Mouse (Mus musculus) olfactory bulb, adult 2 months (tissue): ENCODE results near the gene Rorb. TPM values are rescaled to one million over a fixed set of nuclear protein-coding genes. Genes with fewer than 3 reads are reported as not detected.

Source experiments
- H3K27ac ChIP-seq: fragments of 200-500 bp; 2 replicates; pipeline ENCODE4 v1.5.1; 2012; ENCODE audit warnings: low read depth, low read length; ENCODE audit not compliant: insufficient read depth
- H3K4me1 ChIP-seq: fragments of 200-500 bp; 2 replicates; pipeline ENCODE4 v1.6.1; 2012; ENCODE audit warnings: low read length; ENCODE audit not compliant: control insufficient read depth, insufficient read depth
- H3K4me3 ChIP-seq: fragments of 200-500 bp; 2 replicates; pipeline ENCODE4 v1.5.1; 2012; ENCODE audit warnings: mild to moderate bottlenecking, low read depth, low read length, moderate library complexity; ENCODE audit not compliant: insufficient read depth
- CTCF ChIP-seq: fragments of 200-500 bp; IDR thresholded peaks from 2 replicates; pipeline ENCODE4 v1.5.1; 2012; ENCODE audit warnings: low read depth, mild to moderate bottlenecking, low read length, moderate library complexity; ENCODE audit not compliant: insufficient read depth
- POLR2A ChIP-seq: fragments of 200-500 bp; IDR thresholded peaks from 2 replicates; pipeline ENCODE4 v1.6.1; 2012; ENCODE audit warnings: mild to moderate bottlenecking, low read depth, low read length, moderate library complexity; ENCODE audit not compliant: insufficient read depth
- WGBS: fragments of 180-500 bp; shearing (Covaris S2); methylation state at CpG from one replicate; pipeline ENCODE4 v1.1.7; 2018; 5-methylcytosine and 5-hydroxymethylcytosine counted together
- polyA plus RNA-seq: library from polyadenylated mRNA; stranded (reverse); fragments of >200 nt; gene quantifications from 2 replicates; pipeline ENCODE4 v1.2.4, GENCODE M21; 2012; ENCODE audit warnings: low replicate concordance; ENCODE audit not compliant: missing spikeins, insufficient read depth, insufficient read length

Rorb gene
- polyA plus RNA-seq, 1 experiment, result not detected

DNA sequence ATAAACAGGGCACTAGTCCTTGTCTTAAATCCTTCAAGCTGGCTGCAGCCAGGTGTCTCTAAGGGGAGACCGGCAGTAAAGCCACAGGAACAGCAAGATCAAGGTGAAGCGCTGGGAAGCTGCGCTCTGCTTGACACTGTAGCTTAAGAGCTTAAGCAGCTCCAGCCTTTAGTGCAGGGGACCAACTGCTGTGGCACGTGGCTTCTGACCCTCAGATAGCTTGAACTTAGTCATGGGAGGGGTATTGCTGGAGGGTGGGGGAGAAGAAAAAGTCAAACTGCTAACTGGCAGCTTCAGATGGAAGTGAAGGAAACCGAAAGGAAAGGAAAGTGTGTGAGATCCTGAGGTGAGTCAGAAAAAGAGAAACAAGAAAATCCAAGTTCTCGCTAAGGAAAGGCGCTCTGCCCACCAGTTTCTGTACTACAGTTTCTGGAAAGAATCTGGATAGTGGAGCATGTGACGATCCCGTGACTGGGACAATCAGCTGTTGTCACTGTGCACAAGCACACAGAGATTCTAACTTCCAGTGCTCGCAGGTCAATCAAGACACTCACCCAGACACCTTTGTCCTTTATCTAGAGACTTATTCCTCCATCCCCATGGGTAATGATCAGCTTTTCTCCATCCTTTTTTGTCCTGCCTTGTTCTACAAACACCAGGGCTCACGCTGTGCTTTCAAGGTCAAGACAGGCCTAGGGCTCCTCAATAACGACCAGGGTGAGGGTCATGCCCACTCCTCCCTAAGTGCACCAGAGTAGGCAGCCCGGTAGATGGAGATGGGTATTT, 2.2 kb downstream of the Rorb start:
- no peak overlapping the region for H3K4me3 ChIP-seq
- H3K4me1 ChIP-seq, result peaks cover 8% of the 10 kb centered on the region; the same call in 1 of the 2 replicates
- no peak overlapping the region for H3K27ac ChIP-seq
- WGBS, result 51% methylated on average over 13 of the region's 13 CpGs
- TF ChIP-seq POLR2A, result no peak
- no peak for TF ChIP-seq CTCF

DNA sequence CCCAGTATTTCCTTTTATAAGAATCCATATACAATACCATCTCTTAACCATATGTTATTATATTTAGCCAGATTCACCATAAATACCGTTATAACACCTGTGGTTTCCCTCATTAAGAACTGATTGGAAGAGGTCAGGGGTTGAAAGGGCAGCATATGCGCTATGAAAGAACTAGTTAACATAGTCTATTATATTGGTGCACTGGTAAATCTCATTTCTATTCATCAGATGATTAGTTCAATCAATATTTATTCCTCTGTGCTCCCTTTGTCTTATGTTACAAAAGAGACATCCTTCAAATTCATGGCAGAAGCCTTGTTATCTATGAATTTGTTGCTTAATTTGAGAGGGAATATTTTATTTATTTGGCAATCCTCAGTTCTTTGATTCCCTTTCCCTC, 6.4 kb downstream of the Rorb start:
- no peak overlapping the region for H3K27ac ChIP-seq
- H3K4me1 ChIP-seq, result peaks cover 2% of the 10 kb centered on the region; the same call in 1 of the 2 replicates
- WGBS, result 90% methylated on average over 2 of the region's 2 CpGs
- TF ChIP-seq POLR2A (no peak), CTCF (no peak)
- H3K4me3 ChIP-seq, result no peak overlapping the region

DNA sequence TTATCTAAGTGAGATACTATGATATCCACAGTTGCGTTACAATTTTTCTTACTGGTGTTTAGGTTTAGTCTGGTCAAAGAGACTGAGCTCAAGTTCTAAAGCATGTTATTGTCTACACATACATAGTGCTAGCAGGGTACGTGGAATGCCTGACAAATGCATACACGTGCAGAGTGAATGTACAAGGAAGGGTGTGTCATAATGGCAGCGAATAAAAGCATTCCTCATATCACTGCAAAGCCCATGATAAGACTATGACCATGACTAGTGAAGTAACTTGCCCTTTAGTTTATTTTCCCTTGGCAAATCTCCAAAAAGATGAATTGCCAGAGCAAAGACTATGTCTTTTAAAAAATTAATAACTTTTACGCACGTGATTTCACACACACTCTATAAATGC, 13.8 kb downstream of the Rorb start:
- no peak overlapping the region for H3K27ac ChIP-seq
- 94% methylated on average over 6 of the region's 6 CpGs for WGBS
- H3K4me3 ChIP-seq, result no peak overlapping the region
- TF ChIP-seq CTCF (no peak), POLR2A (no peak)
- H3K4me1 ChIP-seq, result no peaks in the 10 kb centered on the region

DNA sequence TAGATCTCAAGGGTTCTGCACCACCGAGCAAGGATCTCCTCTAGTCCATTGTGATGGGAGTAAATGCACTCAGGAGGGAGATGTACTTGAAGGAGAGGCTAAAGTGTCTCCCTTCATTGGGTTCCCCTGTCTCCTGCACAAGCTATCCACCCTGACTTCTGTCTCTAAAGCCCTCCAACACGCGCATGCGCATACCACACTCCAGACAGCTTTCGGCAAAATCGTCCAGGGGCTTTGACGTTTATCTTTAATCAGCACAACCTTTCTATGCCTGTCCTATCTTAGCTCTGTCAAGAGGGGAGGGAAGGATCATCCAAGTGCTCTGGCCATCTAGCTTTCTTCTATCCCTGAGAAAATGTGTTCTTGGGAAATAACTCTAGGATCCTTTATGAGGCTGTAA, 21.6 kb downstream of the Rorb start:
- Histone ChIP-seq H3K27ac (no peak overlapping the region), H3K4me3 (no peak overlapping the region), H3K4me1 (no peaks in the 10 kb centered on the region)
- WGBS, result 84% methylated on average over 7 of the region's 7 CpGs
- TF ChIP-seq POLR2A (no peak), CTCF (no peak)

DNA sequence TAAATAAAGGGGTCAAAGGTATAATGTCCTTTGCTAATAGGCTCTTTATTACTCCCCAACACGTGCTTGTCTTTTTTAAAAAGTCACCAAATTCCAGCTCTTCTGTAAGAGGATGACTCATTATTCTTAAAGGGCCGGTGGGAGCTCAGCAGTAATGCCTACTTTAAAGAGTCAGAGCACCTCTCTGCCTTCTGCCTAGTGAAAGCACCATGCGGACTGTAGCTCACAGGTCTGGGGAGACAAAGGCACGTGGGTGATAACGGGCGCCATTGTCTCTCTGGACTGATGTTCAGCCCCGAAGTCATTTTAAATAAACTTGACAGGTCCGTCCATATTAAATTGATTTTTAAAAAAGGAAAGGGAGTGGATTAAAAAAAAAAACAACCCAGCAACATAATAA, 33.1 kb downstream of the Rorb start:
- H3K27ac ChIP-seq, result no peak overlapping the region
- TF ChIP-seq CTCF (no peak), POLR2A (no peak)
- WGBS, result 66% methylated on average over 8 of the region's 8 CpGs

DNA sequence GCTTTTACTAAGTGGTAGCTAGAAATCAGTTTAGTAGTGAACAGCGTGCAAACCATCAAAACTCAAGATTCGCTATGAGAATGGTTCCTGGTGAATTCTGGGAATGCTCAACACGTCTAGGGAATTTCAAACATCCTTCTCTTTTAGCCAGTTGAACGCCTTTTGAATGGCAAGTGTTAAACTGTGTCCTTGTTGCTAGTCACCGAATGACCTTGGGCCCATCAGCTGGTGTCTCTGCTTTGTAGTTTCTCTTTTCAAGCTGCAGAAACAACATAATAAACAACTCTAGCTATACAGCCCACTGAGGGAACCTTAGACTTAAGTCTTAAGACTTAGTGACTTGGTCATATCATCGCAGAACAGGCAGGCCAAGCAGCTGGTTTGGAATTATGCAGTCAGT, 36.2 kb downstream of the Rorb start:
- H3K27ac ChIP-seq, result no peak overlapping the region
- WGBS, result 86% methylated on average over 6 of the region's 6 CpGs
- TF ChIP-seq POLR2A, result no peak
- TF ChIP-seq CTCF, result no peak
- H3K4me1 ChIP-seq, result no peaks in the 10 kb centered on the region
- no peak overlapping the region for H3K4me3 ChIP-seq

More for the DNA sequence above, 33.1 kb downstream of the Rorb start:
- no peaks in the 10 kb centered on the region for H3K4me1 ChIP-seq
- no peak overlapping the region for H3K4me3 ChIP-seq

DNA sequence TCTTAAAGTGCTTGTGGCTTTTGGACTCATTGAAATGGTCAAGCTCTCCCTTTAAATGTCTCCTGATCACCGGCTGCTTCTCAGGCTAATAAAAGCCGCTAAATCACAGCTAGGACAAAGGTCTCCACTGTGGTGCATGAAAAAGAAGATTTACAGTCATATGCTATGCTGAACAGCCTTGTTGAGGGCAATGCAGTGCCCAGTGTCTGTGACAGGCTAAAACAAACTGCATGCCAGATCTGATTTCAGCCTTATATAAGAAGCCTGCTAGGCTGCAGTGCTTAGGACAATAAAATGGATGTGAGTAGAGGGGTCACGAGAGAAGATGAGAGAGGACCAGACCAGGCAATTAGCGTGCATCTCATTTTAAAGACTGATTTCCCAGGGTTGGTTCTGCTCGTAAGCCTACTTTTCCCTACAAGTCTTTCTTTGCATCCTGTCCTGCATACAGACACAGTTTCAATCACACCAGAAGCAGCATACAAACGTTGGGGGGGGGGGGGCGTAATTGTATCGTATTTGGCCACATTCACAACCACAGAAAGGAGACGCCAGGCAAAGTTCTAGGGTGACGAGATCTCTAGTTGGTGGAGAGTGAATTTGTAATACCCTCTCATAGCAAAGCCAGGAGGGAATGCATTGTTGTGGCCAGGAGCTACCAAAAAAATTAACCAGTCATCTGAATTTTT, 52.1 kb downstream of the Rorb start:
- no peak overlapping the region for H3K27ac ChIP-seq
- no peak for TF ChIP-seq POLR2A
- TF ChIP-seq CTCF, result no peak
- H3K4me1 ChIP-seq, result no peaks in the 10 kb centered on the region
- H3K4me3 ChIP-seq, result no peak overlapping the region
- 44% methylated on average over 10 of the region's 10 CpGs for WGBS

DNA sequence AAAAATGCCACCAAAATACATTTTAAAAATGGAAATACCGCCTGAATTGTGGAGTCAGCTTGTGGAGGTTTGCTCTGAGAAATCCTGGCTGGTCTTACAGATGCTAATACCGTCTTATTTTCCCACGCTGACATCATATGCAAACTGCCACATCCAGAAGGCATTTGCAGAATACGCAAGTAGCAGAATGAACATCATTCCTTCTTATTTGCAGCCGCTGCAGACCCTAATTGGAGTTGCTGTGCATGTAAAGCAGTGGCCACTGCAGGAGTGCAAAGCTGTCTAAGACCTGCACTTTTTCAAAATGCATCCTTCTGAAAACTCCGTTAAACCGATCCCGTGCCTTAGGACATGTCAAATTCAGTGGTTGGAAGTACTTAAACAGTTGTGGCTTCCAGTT, 52.8 kb downstream of the Rorb start:
- no peak overlapping the region for H3K4me3 ChIP-seq
- H3K27ac ChIP-seq, result no peak overlapping the region
- WGBS, result 46% methylated on average over 8 of the region's 8 CpGs
- TF ChIP-seq POLR2A (no peak), CTCF (no peak)
- H3K4me1 ChIP-seq, result no peaks in the 10 kb centered on the region

DNA sequence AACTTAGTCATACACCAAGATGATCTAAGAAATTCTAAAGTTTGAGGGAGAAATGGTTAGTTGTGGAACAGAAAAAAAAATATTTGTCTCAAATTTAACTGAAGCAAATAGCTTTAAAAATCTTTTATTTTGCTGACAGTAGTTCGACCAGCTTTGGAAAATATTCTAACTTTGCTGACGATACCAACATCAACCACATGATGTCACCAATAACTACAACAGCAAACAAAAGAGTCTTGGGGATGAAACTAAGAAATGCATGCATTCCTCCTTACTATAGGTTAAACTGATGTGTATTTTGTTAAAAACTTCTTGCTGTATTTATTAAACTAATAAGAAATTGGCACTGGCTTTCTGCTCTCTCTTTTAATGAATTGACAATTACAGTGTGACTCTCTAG, 67.9 kb downstream of the Rorb start:
- Histone ChIP-seq H3K4me3 (no peak overlapping the region), H3K27ac (no peak overlapping the region), H3K4me1 (no peaks in the 10 kb centered on the region)
- 15% methylated on average over 2 of the region's 2 CpGs for WGBS
- no peak for TF ChIP-seq CTCF
- TF ChIP-seq POLR2A, result no peak

DNA sequence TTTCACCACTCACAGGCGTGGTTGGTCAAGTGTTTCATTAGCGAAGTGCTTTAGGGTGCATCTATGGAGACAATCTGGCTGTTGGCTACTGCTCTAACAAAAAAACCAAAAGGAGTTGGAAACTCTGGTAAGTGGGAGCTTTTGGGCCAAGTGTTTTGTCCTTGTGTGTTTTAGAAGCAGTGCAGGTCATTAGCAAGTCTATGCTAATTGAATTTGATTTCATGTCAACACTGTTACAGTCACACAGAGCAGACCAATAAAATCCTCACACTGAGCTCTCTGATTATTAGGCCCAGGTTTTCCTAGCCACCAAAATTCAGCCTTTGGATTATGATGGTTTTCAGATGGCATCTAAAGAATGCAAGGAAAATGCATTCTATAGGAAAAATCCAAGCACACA, 70.2 kb downstream of the Rorb start:
- 74% methylated on average over 2 of the region's 2 CpGs for WGBS
- Histone ChIP-seq H3K27ac (no peak overlapping the region), H3K4me1 (no peaks in the 10 kb centered on the region), H3K4me3 (no peak overlapping the region)
- TF ChIP-seq POLR2A (no peak), CTCF (no peak)
